Mouse (Mus musculus) ovary, adult 10 weeks (tissue): ENCODE measurements around the gene Pnrc2. TPM values are rescaled to one million over a fixed set of nuclear protein-coding genes. Genes with fewer than 3 reads are reported as not detected.

Source experiments
- polyA plus RNA-seq: library from polyadenylated mRNA; stranded (reverse); fragments of 350-450 nt; fragmentation: Illumina TruSeq; extraction: RNeasy Lipid Tissue Mini Kit (QIAGEN cat#74804); gene quantifications from one replicate; pipeline ENCODE4 v1.2.3, GENCODE M21; 2014

Gene Pnrc2
- 481 TPM for polyA plus RNA-seq

DNA sequence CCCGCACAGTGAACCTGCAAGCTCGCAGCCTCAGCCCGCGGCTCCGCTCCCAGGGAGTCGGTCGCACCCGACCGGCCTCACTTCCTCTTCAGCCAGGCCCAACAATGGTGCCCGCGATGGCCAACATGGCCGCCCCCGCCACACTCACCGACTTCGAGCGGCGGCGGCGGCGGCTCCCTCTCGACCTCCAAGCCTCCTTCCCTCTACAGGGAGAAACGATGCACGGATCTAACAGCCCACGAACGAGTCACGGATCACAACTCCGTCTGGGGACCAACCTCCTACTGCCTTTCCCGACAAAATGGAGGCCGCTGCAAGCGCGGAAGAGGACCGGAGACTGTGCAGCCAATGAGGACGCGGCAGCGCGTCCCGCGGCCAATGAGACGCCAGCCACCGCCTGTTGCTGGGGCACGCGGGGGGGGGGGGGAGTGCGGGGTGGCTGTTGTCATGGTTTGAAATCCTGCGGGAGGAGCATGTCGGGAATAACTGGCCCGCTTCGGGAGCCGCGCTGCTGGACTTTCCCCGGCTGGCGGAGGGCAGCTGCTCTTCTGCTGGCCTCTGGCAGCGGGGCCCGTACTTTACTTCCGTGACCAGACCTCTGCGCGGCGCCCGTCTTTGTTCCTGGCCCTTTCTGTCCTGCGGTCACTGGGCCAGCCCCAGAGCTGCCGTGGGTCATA lies at the start of gene Pnrc2:
Gene Pnrc2, minus strand, starts transcription at position 325 of the 677 bp plus-strand sequence.

DNA sequence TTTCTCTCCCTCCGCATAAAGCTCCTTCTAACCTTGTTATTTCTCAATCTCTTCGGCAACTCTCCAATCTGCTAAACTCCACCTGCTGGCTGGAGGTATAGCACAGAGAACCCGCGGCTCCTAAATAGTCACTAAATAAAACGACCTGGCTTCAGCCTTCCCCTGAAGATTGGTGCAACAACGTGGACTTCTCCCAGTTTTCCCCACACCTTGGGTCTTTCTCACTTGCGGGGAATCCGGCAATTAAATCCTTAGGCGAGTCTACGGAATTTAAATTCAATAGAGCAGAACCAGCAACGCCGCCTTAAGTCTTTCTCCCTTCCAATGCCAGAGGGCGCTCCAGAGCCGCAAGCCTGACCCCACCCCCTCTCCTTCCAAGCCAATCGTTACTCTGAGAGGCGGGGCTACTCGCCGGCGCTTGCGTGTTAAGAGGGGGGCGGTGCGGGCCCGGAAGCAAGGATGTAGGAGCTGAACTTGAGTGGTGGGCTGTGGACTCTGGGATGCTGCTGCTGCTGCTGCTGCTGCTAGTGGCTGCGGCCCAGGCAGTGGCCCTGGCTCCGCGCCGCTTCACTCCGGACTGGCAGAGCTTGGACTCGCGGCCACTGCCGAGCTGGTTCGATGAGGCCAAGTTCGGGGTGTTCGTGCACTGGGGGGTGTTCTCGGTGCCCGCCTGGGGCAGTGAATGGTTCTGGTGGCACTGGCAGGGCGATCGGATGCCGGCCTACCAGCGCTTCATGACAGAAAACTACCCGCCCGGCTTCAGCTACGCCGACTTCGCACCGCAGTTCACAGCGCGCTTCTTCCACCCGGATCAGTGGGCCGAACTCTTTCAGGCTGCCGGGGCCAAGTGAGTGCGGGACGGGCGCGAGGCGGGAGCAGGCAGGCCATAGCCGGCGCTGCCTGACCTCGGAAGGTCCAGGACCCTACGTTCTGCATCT lies 46.9 kb upstream of the Pnrc2 start, which contains the start of gene Fuca1:
Gene Fuca1, plus strand, starts transcription at position 432 of the 938 bp plus-strand sequence.

DNA sequence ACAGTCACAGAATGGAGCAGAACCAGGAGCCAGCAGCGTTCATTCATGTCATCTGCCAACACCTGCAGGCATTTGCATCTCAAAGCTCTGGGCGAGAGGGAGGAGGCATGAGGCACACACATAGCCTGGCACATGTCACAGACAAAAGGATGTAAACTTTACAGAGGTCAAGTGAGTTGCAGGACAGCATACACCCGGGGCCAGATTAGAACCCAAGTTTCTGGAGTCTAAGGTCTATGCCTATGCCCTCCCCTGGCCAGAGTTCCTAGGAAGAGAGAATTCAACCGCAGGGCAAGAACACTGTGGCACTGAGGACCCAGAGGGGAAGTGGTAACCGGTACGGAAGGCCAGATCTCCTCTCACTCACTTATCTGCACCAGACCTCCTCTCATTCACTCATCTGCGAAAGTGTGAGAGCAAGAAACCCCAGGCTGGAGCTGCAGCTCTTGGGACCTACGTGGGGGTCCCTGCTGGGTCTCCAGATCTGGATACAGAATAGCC lies 21.5 kb upstream of the Pnrc2 start, which contains the start of gene Cnr2:
Gene Cnr2, plus strand, starts transcription at position 324 of the 501 bp plus-strand sequence.

DNA sequence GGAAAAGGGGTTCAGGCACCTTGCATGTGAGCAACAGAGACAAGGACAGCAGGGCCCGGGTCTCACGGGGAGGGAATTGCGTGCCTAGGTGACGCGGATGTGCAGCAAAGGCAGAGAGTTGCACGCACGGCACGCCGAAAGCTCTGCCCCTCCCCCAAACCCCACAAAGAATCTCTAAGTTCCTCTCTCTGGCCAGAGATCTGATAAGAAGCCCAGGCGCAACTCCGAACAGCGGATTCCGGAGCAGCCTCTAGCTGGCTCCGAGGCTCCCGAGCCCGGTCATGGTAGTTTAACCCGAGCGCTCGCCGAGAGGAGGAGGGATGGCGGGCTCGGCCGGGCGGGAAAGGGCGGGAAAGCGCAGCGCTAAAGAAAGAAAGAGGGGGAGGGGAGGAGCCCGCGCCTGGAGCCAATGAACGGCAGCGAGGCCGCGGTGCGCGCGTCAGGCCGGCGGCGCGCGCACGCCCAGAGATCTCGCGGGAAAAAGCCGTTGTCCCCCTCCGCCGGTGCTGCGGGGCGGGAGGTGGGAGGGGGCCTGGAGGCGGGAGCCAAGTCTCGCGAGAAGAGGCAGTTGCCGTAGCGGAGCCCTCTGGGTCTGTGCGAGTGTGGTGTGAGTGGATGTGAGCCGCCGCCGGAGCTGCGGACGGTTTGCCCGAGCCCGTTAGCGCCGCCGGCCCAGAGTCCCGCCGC lies 18.0 kb downstream of the Pnrc2 start, which contains the start of gene Srsf10:
Gene Srsf10, plus strand, starts transcription at position 212 of the 687 bp plus-strand sequence.

Other genes starting within 250 kb of the Pnrc2 start
- 0.57 TPM for gene Ifnlr1, start 187.6 kb downstream of the Pnrc2 start, polyA plus RNA-seq
- not detected for gene Il22ra1, start 145.7 kb downstream of the Pnrc2 start, polyA plus RNA-seq
- gene Myom3, start 114.1 kb downstream of the Pnrc2 start, polyA plus RNA-seq, result not detected
- gene Srsf10, start 18.1 kb downstream of the Pnrc2 start, polyA plus RNA-seq, result 390 TPM
- gene Cnr2, start 21.5 kb upstream of the Pnrc2 start, polyA plus RNA-seq, result 0.34 TPM
- 13.7 TPM for gene Fuca1, start 46.9 kb upstream of the Pnrc2 start, polyA plus RNA-seq
- gene Hmgcl, start 72.6 kb upstream of the Pnrc2 start, polyA plus RNA-seq, result 3.6 TPM
- gene Gale, start 89.9 kb upstream of the Pnrc2 start, polyA plus RNA-seq, result not detected
- not detected for gene Lypla2, start 98.8 kb upstream of the Pnrc2 start, polyA plus RNA-seq
- 34.8 TPM for gene Pithd1, start 113.4 kb upstream of the Pnrc2 start, polyA plus RNA-seq
- 21.2 TPM for gene Eloa, start 147.9 kb upstream of the Pnrc2 start, polyA plus RNA-seq
- 412 TPM for gene Rpl11, start 179.6 kb upstream of the Pnrc2 start, polyA plus RNA-seq